Mouse (Mus musculus): ENCODE measurements around the gene Fam3a. TPM values are rescaled to one million over a fixed set of nuclear protein-coding genes. Genes with fewer than 3 reads are reported as not detected.

The Fam3a gene
- total and polyA plus RNA-seq, 3 experiments, result 7.7 to 12.5 (median 8.3) TPM

DNA sequence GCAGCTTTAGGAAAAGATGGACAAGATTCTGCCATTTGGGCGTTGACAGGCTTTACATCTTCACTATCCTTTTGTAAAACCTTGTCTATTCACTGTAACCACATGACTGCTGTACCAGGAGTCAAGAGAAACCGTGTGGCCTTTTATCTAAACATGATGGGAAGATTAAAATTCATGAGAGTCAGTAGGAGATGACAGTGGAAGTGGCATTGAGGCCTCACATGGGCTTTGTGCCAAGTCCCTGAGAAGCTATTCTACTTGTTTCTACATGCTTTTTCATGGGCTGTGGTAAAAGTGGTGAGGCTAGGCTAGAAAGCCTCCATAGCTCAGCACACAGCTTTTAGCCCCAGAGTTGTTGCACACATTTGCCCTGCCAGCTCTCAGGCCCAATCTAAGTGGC, 15.3 kb upstream of the Fam3a start:
- no peak for DNase-seq (ENCODE audit: extremely low read depth)
- no peak for TF ChIP-seq NRF1 (IDR thresholded peaks at IDR 0.05; ENCODE audit: low read depth, low read length)
- no peak for TF ChIP-seq MEF2A (IDR thresholded peaks at IDR 0.05; ENCODE audit: borderline replicate concordance, low read depth, low read length)
- TF ChIP-seq TBP (conservative IDR thresholded peaks at IDR 0.05; ENCODE audit: low read depth, low read length), result no peak
- TF ChIP-seq JUND (conservative IDR thresholded peaks at IDR 0.05; ENCODE audit: low read depth, low read length), result no peak
- no peak for TF ChIP-seq HCFC1 (IDR thresholded peaks at IDR 0.05; ENCODE audit: low read depth, low read length)
- no peak for TF ChIP-seq SMC3 (IDR thresholded peaks at IDR 0.05; ENCODE audit: low read depth, low read length)
- TF ChIP-seq MAX (IDR thresholded peaks at IDR 0.05; ENCODE audit: low read length), result no peak
- TF ChIP-seq MAFK (IDR thresholded peaks at IDR 0.05; ENCODE audit: insufficient replicate concordance, low read length), result no peak
- TF ChIP-seq EP300 (IDR thresholded peaks at IDR 0.05; ENCODE audit: low read length), result no peak
- TF ChIP-seq RCOR1 (conservative IDR thresholded peaks at IDR 0.05; ENCODE audit: low read depth, low read length), result no peak
- no peak for TF ChIP-seq RAD21 (IDR thresholded peaks at IDR 0.05; ENCODE audit: low read depth, low read length)
- no peak for TF ChIP-seq BHLHE40 (IDR thresholded peaks at IDR 0.05; ENCODE audit: low read depth, low read length)
- TF ChIP-seq UBTF (IDR thresholded peaks at IDR 0.05; ENCODE audit: low read depth, low read length), result no peak
- no peak for TF ChIP-seq NELFE (IDR thresholded peaks at IDR 0.05; ENCODE audit: low read depth, low read length)
- Histone ChIP-seq H3K79me2 (replicated peaks; ENCODE audit: control insufficient read depth, extremely low read depth, insufficient read depth, poor library complexity, severe bottlenecking) (no peaks in the 10 kb centered on the region), H3K27ac (ENCODE audit: insufficient read depth, low read depth) (no peak overlapping the region), H3K36me3 (replicated peaks in 1 of 2; ENCODE audit: control insufficient read depth in 1 of 2, insufficient read depth in 1 of 2, low read length in 1 of 2) (peaks cover 22 to 55% of the 10 kb centered on the region in 2 experiments), H3K4me3 (replicated peaks in 1 of 3; ENCODE audit: low read depth in 2 of 3, low read length in 2 of 3, poor library complexity in 1 of 3) (no peak overlapping the region), H3K9me3 (replicated peaks; ENCODE audit: low read length) (no peaks in the 10 kb centered on the region), H3K4me2 (ENCODE audit: insufficient read depth, low read depth, poor library complexity, severe bottlenecking) (no peak overlapping the region), H3K27me3 (replicated peaks) (no peaks in the 10 kb centered on the region), H3K9ac (ENCODE audit: insufficient read depth, low read depth) (no peak overlapping the region), H3K4me1 (ENCODE audit: control insufficient read depth in 1 of 2, insufficient read depth in 2 of 2) (no peaks in the 10 kb centered on the region)
- in situ Hi-C loops (cut with MboI; ENCODE audit: low pct_ligation_motif_present, low pct_unique_long_range_greater_than_20kb, low sequenced_read_pairs) (no loop called here), dilution Hi-C loops (cut with MboI; ENCODE audit: extremely low pct_ligation_motif_present, extremely low pct_unique_long_range_greater_than_20kb, low sequenced_read_pairs) (no loop called here)

DNA sequence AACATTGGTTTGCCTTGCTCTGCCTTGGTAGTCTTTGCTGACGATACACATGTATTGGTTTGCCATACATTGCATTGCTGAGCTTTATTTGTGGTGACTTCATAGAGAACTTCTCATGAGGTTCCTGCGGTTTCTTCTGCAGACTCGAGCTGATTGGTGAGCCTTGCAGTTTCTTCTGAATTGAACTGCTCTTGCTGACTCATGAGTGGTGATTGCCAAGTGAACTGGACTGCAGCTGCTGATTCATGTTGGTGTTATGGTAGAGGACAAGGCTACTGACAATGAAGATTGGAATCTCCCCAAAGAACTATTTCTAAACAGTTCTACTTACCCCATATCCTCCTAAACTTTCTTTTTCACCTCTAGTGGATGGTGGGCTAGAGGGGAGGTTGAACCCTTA, 7.1 kb upstream of the Fam3a start:
- dilution Hi-C loops (cut with MboI; ENCODE audit: extremely low pct_ligation_motif_present, extremely low pct_unique_long_range_greater_than_20kb, low sequenced_read_pairs), result no loop called here
- TF ChIP-seq HCFC1 (IDR thresholded peaks at IDR 0.05; ENCODE audit: low read depth, low read length) (no peak), TCF12 (IDR thresholded peaks at IDR 0.05; ENCODE audit: low read depth, low read length) (no peak), TBP (conservative IDR thresholded peaks at IDR 0.05; ENCODE audit: low read depth, low read length) (no peak), SMC3 (IDR thresholded peaks at IDR 0.05; ENCODE audit: low read depth, low read length) (no peak), CTCF (conservative IDR thresholded peaks at IDR 0.05 in 1 of 2, IDR thresholded peaks at IDR 0.05 in 1 of 2; ENCODE audit: low read depth in 2 of 2, low read length in 2 of 2) (no peak), MAFK (IDR thresholded peaks at IDR 0.05; ENCODE audit: insufficient replicate concordance, low read length) (no peak), RAD21 (IDR thresholded peaks at IDR 0.05; ENCODE audit: low read depth, low read length) (no peak), USF1 (IDR thresholded peaks at IDR 0.05; ENCODE audit: low read depth, low read length) (no peak), POLR2A (IDR thresholded peaks at IDR 0.05; ENCODE audit: low read depth, low read length) (no peak), CHD2 (IDR thresholded peaks at IDR 0.05; ENCODE audit: low read length) (no peak), IRF4 (IDR thresholded peaks at IDR 0.05; ENCODE audit: low read depth, low read length) (no peak), UBTF (IDR thresholded peaks at IDR 0.05; ENCODE audit: low read depth, low read length) (no peak), POLR2AphosphoS2 (IDR thresholded peaks at IDR 0.05; ENCODE audit: low read depth, low read length) (no peak), SIN3A (IDR thresholded peaks at IDR 0.05; ENCODE audit: low read length) (no peak), RCOR1 (conservative IDR thresholded peaks at IDR 0.05; ENCODE audit: low read depth, low read length) (no peak), PAX5 (IDR thresholded peaks at IDR 0.05; ENCODE audit: low read length) (no peak), ZC3H11A (IDR thresholded peaks at IDR 0.05; ENCODE audit: low read depth, low read length) (no peak), KAT2A (IDR thresholded peaks at IDR 0.05; ENCODE audit: insufficient replicate concordance, low read length) (no peak)
- H3K9me3 ChIP-seq (replicated peaks; ENCODE audit: low read length), result no peaks in the 10 kb centered on the region

More for the DNA sequence above, 7.1 kb upstream of the Fam3a start:
- no peaks in the 10 kb centered on the region; a peak in 1 of 4 replicates for H3K4me1 ChIP-seq (ENCODE audit: control insufficient read depth in 1 of 2, insufficient read depth in 2 of 2)
- no peak for DNase-seq (ENCODE audit: extremely low read depth)
- H3K27me3 ChIP-seq (replicated peaks), result no peaks in the 10 kb centered on the region
- H3K9ac ChIP-seq (ENCODE audit: insufficient read depth, low read depth), result no peak overlapping the region
- no peak overlapping the region for H3K4me3 ChIP-seq (replicated peaks in 1 of 3; ENCODE audit: low read depth in 2 of 3, low read length in 2 of 3, poor library complexity in 1 of 3)
- no peak overlapping the region for H3K27ac ChIP-seq (ENCODE audit: insufficient read depth, low read depth)
- H3K36me3 ChIP-seq (replicated peaks in 1 of 2; ENCODE audit: control insufficient read depth in 1 of 2, insufficient read depth in 1 of 2, low read length in 1 of 2), result no peaks in the 10 kb centered on the region
- no peak overlapping the region for H3K4me2 ChIP-seq (ENCODE audit: insufficient read depth, low read depth, poor library complexity, severe bottlenecking)
- no peaks in the 10 kb centered on the region for H3K79me2 ChIP-seq (replicated peaks; ENCODE audit: control insufficient read depth, extremely low read depth, insufficient read depth, poor library complexity, severe bottlenecking)
- in situ Hi-C loops (cut with MboI; ENCODE audit: low pct_ligation_motif_present, low pct_unique_long_range_greater_than_20kb, low sequenced_read_pairs), result no loop called here

Data from CH12.LX (cell line).